Mouse (Mus musculus) layer of hippocampus, postnatal 25 days (tissue): ENCODE results near the gene Brd3. TPM values are rescaled to one million over a fixed set of nuclear protein-coding genes. Genes with fewer than 3 reads are reported as not detected.

Experiments used
- DNase-seq, 2 experiments: peaks; one replicate each; pipeline ENCODE4 v3.0.0; 2022; ENCODE audit warnings: mixed read lengths in 2 of 2, low spot score in 1 of 2; ENCODE audit errors: extremely low spot score in 1 of 2
- total RNA-seq, 2 experiments: library from RNA; stranded (reverse); gene quantifications; 2 replicates each; pipeline ENCODE4 v1.2.3; 2021

The Brd3 gene
- total RNA-seq, 2 experiments from 2014 or later = 51.0 to 53.7 TPM

- no peak for DNase-seq
Measured at GRCm38 (mm10) chr2:27473911-27474310, 33.6 kb downstream of the Brd3 start.

GRCm38 (mm10) chr2:27473061-27473765 is 34.2 kb downstream of the Brd3 start:
- no peak for DNase-seq

DNA sequence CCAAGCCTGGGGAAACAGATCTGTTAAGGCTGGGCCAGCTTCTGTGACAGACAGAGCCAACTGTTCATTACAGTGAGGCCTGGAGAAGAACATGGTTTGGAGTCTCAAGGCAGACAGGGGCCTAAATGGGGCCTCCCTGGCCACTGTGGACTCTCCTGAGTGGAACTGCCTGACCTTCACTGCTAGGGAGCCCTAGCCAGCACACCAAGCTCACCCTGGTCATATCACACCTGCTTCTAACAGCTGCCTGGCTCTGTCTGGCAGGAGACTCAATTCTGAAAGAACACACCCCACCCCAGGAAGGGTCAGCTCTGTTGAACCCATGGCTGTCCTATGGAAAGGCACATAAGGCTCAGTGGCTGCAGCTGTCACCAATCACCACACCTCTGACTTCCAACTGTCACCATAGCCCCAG is 36.3 kb downstream of the Brd3 start:
- DNase-seq = no peak

GRCm38 (mm10) chr2:27470535-27470934 is 36.9 kb downstream of the Brd3 start:
- DNase-seq = no peak

DNA sequence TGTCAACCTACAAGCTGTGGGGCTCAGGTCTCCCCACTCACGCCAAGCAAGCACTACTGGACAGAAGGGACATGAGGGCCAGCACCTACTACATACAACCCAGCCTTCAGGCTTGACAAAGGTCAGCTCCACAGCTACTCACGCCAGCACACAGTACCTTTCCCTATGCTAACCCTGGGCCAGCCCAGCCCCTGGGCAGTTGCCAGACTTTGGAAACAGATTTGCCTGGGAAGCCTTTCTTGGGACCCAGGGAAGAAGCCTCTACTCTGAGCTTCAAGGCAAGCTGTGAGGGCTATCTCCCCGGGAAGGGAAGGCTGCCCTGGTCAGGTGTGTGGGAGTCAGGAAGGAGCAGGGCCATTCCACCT is 37.5 kb downstream of the Brd3 start:
- DNase-seq = no peak

DNA sequence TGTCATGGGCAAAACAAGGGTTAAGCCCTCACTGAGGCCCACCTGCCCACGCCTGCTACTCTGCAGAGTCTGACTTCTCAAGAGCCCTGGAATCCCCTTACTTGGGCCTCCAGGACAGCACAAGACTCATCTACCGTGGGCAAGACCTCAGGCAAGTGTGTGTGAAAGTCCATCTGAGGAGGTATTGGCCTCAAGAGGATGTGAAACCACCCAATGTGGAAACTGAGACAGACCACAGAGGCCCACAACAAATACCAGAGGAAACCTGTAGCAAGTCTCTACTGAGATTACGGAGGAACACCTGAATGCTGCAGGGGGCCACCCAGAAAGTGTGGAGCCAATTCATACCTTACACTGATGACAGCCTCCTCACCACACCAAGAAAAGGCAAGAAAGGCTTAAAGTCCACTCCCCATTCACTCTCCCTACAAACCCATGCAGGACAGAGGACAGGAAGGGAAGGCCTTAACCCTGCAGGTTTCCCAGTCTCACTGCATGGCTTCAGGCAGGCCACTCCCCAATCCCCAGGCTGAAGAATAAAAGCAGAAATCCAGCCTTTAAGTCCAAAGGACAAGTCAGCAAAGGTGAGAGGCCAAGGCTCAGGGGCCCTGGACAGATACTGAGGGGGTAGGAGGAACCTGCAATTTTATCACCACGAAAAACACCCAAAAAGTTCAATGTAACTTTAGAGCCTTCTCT is 38.0 kb downstream of the Brd3 start:
- DNase-seq = no peak

GRCm38 (mm10) chr2:27462901-27463300 is 44.6 kb downstream of the Brd3 start:
- no peak for DNase-seq

GRCm38 (mm10) chr2:27461881-27462660 is 45.4 kb downstream of the Brd3 start:
- DNase-seq = no peak

- no peak for DNase-seq
Measured at GRCm38 (mm10) chr2:27460651-27461050, 46.8 kb downstream of the Brd3 start.

DNA sequence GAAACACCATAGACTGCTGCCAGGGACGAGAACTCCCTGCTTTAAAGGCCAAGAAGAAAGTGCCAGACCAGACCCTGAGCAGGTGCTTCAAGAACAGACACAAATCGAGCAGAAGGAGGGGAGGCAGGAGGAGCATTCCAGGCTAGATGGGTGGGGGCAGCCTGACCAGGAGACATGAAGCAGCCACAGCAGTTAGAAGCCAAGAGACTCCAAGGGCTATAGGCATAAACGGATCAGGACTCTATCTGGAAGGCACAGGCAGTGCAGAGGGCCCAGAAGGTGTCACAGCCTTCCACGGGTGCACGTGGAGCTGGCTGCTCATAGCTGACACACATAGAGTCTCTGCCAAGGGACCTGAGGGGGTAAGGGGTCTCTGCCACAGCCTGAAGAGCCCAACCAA is 47.3 kb downstream of the Brd3 start:
- no peak for DNase-seq

- DNase-seq = no peak
Measured at GRCm38 (mm10) chr2:27459735-27460134, 47.7 kb downstream of the Brd3 start.

- DNase-seq = no peak
Measured at GRCm38 (mm10) chr2:27450226-27450625, 57.2 kb downstream of the Brd3 start.

DNA sequence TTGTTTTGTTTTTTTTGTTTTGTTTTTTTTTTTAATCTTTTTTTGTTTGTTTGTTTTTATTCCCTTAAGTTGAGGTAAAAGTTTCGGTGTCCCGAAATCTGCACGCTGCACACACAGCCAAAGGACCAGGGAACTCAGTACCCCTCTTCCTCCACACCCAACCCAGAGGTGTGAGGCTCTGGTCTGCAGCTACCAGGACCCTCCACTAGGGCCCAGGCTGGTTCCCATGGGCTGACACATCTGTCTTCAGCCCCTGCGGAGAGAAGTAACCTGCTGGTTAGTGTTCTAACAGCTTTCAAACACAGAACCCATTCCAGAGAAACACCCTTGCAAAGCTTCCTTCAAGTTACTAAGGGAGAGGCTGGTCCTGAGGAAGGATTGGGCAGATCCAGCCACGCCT is 59.7 kb downstream of the Brd3 start:
- DNase-seq = no peak

- DNase-seq = no peak
Measured at GRCm38 (mm10) chr2:27446812-27447211, 60.6 kb downstream of the Brd3 start.

GRCm38 (mm10) chr2:27445910-27446309 is 61.6 kb downstream of the Brd3 start:
- DNase-seq = no peak

- no peak for DNase-seq
Measured at GRCm38 (mm10) chr2:27443450-27443708, 64.1 kb downstream of the Brd3 start.

GRCm38 (mm10) chr2:27442708-27443449 is 64.6 kb downstream of the Brd3 start:
- no peak for DNase-seq

DNA sequence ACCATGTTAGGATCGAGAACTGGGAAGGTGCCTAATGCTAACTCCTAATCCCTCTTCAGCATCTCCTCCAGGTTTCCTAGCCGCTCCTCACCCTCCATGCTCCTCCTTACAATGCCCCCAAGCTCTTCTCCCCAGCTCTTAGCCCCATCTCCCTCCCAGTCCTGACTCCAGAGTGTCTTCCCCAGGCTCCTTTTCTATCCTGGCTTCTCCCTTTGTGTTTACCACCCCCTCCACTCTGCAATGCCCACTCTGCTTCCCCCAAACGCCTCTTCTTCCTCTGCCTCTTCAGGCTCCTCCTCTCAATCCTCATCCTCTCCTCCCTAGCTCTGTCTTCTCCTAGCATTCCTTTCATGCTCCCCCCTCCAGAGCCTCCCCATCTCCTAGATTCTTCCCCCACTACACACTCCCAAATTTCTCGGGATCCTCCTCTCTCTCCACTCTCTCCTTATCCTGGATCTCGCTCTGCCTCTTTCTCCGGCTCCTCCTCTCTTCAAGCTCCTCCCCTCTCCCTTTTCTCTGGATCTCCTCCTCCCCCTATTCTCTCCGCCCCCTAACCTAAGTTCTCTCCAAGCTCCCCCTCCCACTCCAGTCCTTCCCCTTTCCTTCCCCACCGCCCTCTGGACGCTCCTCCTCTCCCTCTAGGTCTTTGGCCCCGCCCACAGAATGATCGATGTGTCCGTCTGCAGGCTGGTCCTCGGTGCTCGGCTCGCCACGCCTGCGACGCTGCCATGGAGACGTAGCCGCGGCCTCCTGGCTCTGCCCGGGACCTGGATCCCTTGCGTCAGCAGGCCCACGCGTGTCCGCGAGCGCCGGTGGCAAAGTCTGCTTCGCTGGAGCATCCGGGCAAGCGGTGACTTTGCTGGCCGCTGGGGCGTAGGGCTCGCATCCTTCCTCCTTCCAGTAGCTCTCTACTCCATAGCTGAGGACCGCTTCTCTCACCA is 65.4 kb downstream of the Brd3 start, which contains the start of gene Brd3os:
TSS of gene Brd3os (plus strand) at position 558 of the 941 bp plus-strand sequence.
- peak; percentile 82 to 87 for DNase-seq

- no peak for DNase-seq
Measured at GRCm38 (mm10) chr2:27438281-27438680, 69.2 kb downstream of the Brd3 start.

GRCm38 (mm10) chr2:27437876-27438275 is 69.6 kb downstream of the Brd3 start:
- DNase-seq = no peak
